ENCODE assay signal across 9 mouse cellular contexts in the genomic region with DNA sequence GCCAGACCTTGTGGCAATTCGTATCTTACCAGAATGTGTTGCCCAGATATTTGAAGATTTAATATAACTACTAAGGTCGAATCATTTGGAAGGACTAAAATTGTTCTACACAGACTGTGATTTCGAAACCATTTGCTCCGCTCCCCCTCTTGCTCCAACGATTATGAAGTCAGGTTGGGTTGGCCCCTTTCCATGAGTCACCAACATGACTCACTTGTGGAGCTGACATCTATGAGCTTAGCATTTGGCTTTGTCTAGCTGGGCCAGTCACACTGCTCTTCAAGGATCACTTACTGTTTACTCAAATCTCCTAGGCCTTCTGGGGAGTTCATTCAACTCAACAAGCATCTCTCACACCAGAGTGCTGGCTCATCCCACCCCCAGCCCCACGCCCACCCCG. TPM values are rescaled to one million over a fixed set of nuclear protein-coding genes. Genes with fewer than 3 reads are reported as not detected.
DNase-seq lines count a peak whose midpoint lies in the region; ATAC-seq and TF ChIP-seq lines count a peak whose summit lies in the region.
"Had no signal": no experiment of that assay in that cellular context is flagged by ENCODE, and none has a peak within 500 bp of the region (broad histone marks: within the 10 kb centered on the region; RNA-seq: fewer than 3 reads in every experiment).

No protein-coding gene starts in this region.

- ATAC-seq in heart, embryonic 12.5 days (ENCODE audit: insufficient number of reproducible peaks, low FRiP score) = no peak
- peak; percentile 91 for ATAC-seq in Patski

- no peak overlapping the region for H3K9ac ChIP-seq in heart, embryonic 12.5 days
- H3K9ac ChIP-seq: lung, embryonic 15.5 days had no signal

- H3K4me3 ChIP-seq in heart, embryonic 12.5 days = no peak overlapping the region
- H3K4me3 ChIP-seq: lung, embryonic 15.5 days had no signal

- no peak overlapping the region for H3K27ac ChIP-seq in heart, embryonic 12.5 days (ENCODE audit: poor library complexity, severe bottlenecking)
- H3K27ac ChIP-seq: lung, embryonic 15.5 days had no signal

- POLR2A ChIA-PET in Patski (lab: Charles Lee) = interaction anchor here (0.6 to 1.5 kb wide), 2 partner anchors 27 to 34 kb away, joined by 3 to 8 read pairs; no protein-coding TSS in a partner anchor

- no peaks in the 10 kb centered on the region for H3K27me3 ChIP-seq in heart, embryonic 12.5 days (replicated peaks)
- H3K27me3 ChIP-seq in Patski = no peaks in the 10 kb centered on the region
- H3K27me3 ChIP-seq: lung, embryonic 15.5 days had no signal

- peaks cover 45% of the 10 kb centered on the region for H3K4me1 ChIP-seq in heart, embryonic 12.5 days (replicated peaks)

- H3K9me3 ChIP-seq in heart, embryonic 12.5 days (replicated peaks) = no peaks in the 10 kb centered on the region
- H3K9me3 ChIP-seq: lung, embryonic 15.5 days had no signal

- CTCF ChIA-PET in Patski (lab: Charles Lee) = interaction anchor here (1.4 to 3.6 kb wide), 4 partner anchors 9 to 88 kb away, joined by 5 to 11 read pairs (median 6); no protein-coding TSS in a partner anchor

- in situ Hi-C loops in Patski (cut with MboI; ENCODE audit: low pct_unique_long_range_greater_than_20kb) = no loop called here

- DNase-seq in heart, adult 11 months = peak; percentile 97
- DNase-seq in Patski (ENCODE audit: low read depth, low spot score) = peak; percentile 87
- peak; percentile 71 to 76 for DNase-seq in heart, adult 9 months (ENCODE audit: low spot score in 2 of 2)
- DNase-seq in lung, postnatal 4 days = peak; percentile 43 to 47
- DNase-seq in kidney, postnatal 4 days = no peak
- no peak for DNase-seq in right cerebral cortex, postnatal 36 days (ENCODE audit: low spot score in 2 of 2)
- no peak for DNase-seq in kidney, postnatal 36 days

- no peak for TF ChIP-seq CTCF in Patski (IDR thresholded peaks at IDR 0.05)

- H3K4me2 ChIP-seq in heart, embryonic 12.5 days = no peak overlapping the region
- H3K4me2 ChIP-seq: lung, embryonic 15.5 days had no signal

- H3K36me3 ChIP-seq in heart, embryonic 12.5 days = no peaks in the 10 kb centered on the region
- H3K36me3 ChIP-seq: lung, embryonic 15.5 days had no signal

- WGBS in heart, embryonic 12.5 days = 76% methylated on average over 7 of the region's 7 CpGs

RNA-seq across cellular contexts. Expression of a gene that starts 7.8 kb away (rescaled TPM):
- 3.9 and 4.2 TPM in 2 replicates for polyA plus RNA-seq in heart, embryonic 12.5 days (2016; fragmentation: Nextera tagmentation; extraction: Ambion mirVana)
- 28.4 TPM for polyA plus RNA-seq in Patski (2021)

RNA-seq across cellular contexts. Expression of a gene that starts 19.7 kb away (rescaled TPM):
- 62.1 and 69.5 TPM in 2 replicates for polyA plus RNA-seq in heart, embryonic 12.5 days (2016; fragmentation: Nextera tagmentation; extraction: Ambion mirVana)
- 52.1 TPM for polyA plus RNA-seq in Patski (2021)

RNA-seq across cellular contexts. Expression of a gene that starts 39.4 kb away (rescaled TPM):
- 8.9 and 10.9 TPM in 2 replicates for polyA plus RNA-seq in heart, embryonic 12.5 days (2016; fragmentation: Nextera tagmentation; extraction: Ambion mirVana)
- 43.2 TPM for polyA plus RNA-seq in Patski (2021)

Comparison
In these comparisons a context has a peak if more than half of its experiments do, and no peak if none do; other contexts are left out.
1. DNase-seq: peak in heart, adult 11 months (single experiment), Patski (single experiment), heart, adult 9 months (2 of 2) and lung, postnatal 4 days (2 of 2); none in kidney, postnatal 4 days (0 of 2), right cerebral cortex, postnatal 36 days (0 of 2) and kidney, postnatal 36 days (0 of 2).